Mouse (Mus musculus): ENCODE data around the gene Prtn3. TPM values are rescaled to one million over a fixed set of nuclear protein-coding genes. Genes with fewer than 3 reads are reported as not detected.

The Prtn3 gene
- total RNA-seq, 1 experiment = 1.3 TPM

- in situ Hi-C loops (cut with MboI; ENCODE audit: low sequenced_read_pairs in 2 of 2, unreplicated experiment in 2 of 2) = no loop called here
- H3K9ac ChIP-seq (ENCODE audit: insufficient read depth, low read depth, low read length, poor library complexity, severe bottlenecking) = no peak overlapping the region
- peaks cover 1 to 20% of the 10 kb centered on the region in 2 experiments; a peak in 1 of 4 replicates for H3K4me1 ChIP-seq (ENCODE audit: control insufficient read depth in 2 of 2, insufficient read depth in 2 of 2, low read length in 2 of 2, poor library complexity in 1 of 2)
- H3K4me3 ChIP-seq (ENCODE audit: insufficient read depth in 1 of 2, low read depth in 1 of 2, low read length in 2 of 2, poor library complexity in 1 of 2, severe bottlenecking in 1 of 2) = no peak overlapping the region
- H3K9me3 ChIP-seq (ENCODE audit: control insufficient read depth, insufficient read depth, low read depth, low read length) = no peaks in the 10 kb centered on the region
- DNase-seq (ENCODE audit: low read depth, low spot score) = no peak
- no peak overlapping the region for H3K27ac ChIP-seq (ENCODE audit: insufficient read depth, low read depth, low read length, poor library complexity, severe bottlenecking)
- TF ChIP-seq CHD2 (IDR thresholded peaks at IDR 0.05; ENCODE audit: low read depth, low read length) (no peak), ZC3H11A (IDR thresholded peaks at IDR 0.05; ENCODE audit: borderline replicate concordance, low read depth, low read length) (no peak), ZNF384 (IDR thresholded peaks at IDR 0.05; ENCODE audit: low read depth, low read length) (no peak), MAFK (IDR thresholded peaks at IDR 0.05; ENCODE audit: insufficient read depth, low read depth, low read length) (no peak), HCFC1 (IDR thresholded peaks at IDR 0.05; ENCODE audit: borderline replicate concordance, insufficient read depth, low read length) (no peak)
- H3K36me3 ChIP-seq (ENCODE audit: control insufficient read depth, insufficient read depth, low read length, poor library complexity, severe bottlenecking) = peaks cover 5% of the 10 kb centered on the region; the same call in 1 of the 2 replicates
Observed at GRCm38 (mm10) chr10:79900951-79901410, 26.7 kb downstream of the Prtn3 start.

DNA sequence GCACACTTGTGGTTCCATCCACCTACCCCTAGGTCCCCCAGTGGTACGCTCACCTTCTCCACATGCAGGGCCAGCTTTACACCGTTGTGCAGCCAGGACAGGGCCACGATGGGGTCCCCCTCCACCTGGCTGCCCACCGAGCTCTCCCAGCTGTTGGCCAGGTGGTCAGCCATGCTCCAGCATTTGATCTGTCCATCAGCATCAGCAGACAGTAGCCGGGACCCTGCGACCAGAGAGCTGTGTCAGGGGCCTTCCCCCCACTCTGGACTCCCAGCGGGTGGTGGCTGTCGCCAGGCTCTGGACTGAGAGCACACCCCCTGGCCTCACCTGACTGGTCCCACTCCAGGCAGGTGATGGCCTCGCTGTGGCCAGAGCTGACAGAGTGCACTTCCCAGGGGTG, 32.4 kb downstream of the Prtn3 start:
- in situ Hi-C loops (cut with MboI; ENCODE audit: low sequenced_read_pairs in 2 of 2, unreplicated experiment in 2 of 2) = no loop called here
- Histone ChIP-seq H3K27ac (ENCODE audit: insufficient read depth, low read depth, low read length, poor library complexity, severe bottlenecking) (no peak overlapping the region), H3K9ac (ENCODE audit: insufficient read depth, low read depth, low read length, poor library complexity, severe bottlenecking) (no peak overlapping the region), H3K9me3 (ENCODE audit: control insufficient read depth, insufficient read depth, low read depth, low read length) (no peaks in the 10 kb centered on the region), H3K4me3 (ENCODE audit: insufficient read depth in 1 of 2, low read depth in 1 of 2, low read length in 2 of 2, poor library complexity in 1 of 2, severe bottlenecking in 1 of 2) (no peak overlapping the region), H3K36me3 (ENCODE audit: control insufficient read depth, insufficient read depth, low read length, poor library complexity, severe bottlenecking) (peaks cover 5% of the 10 kb centered on the region; the same call in 1 of the 2 replicates), H3K4me1 (ENCODE audit: control insufficient read depth in 2 of 2, insufficient read depth in 2 of 2, low read length in 2 of 2, poor library complexity in 1 of 2) (peaks cover 0 to 10% of the 10 kb centered on the region in 2 experiments; a peak in 1 of 4 replicates)
- TF ChIP-seq ZC3H11A (IDR thresholded peaks at IDR 0.05; ENCODE audit: borderline replicate concordance, low read depth, low read length) = no peak
- no peak for TF ChIP-seq HCFC1 (IDR thresholded peaks at IDR 0.05; ENCODE audit: borderline replicate concordance, insufficient read depth, low read length)
- TF ChIP-seq CHD2 (IDR thresholded peaks at IDR 0.05; ENCODE audit: low read depth, low read length) = no peak
- no peak for TF ChIP-seq ZNF384 (IDR thresholded peaks at IDR 0.05; ENCODE audit: low read depth, low read length)
- no peak for TF ChIP-seq MAFK (IDR thresholded peaks at IDR 0.05; ENCODE audit: insufficient read depth, low read depth, low read length)
- DNase-seq (ENCODE audit: low read depth, low spot score) = no peak

DNA sequence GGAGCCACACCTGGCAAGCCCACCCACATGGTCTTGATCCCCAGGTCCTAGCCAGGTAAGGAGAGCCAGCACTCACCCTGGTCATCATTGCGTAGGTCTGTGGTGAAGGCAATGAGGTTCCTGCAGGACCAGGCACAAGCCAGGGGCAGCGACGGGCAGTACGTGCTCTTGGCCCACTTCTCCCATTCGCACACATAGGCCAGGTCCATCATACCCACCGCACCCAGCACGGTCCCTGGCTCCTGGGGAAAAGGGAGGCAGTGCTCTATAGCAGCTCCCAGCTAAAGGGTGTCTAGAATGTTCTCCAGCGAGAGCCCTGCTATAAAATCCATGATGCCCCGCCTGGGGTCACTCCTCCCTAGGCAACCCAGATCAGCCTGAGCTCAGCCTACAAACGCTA, 33.1 kb downstream of the Prtn3 start:
- TF ChIP-seq HCFC1 (IDR thresholded peaks at IDR 0.05; ENCODE audit: borderline replicate concordance, insufficient read depth, low read length) (no peak), MAFK (IDR thresholded peaks at IDR 0.05; ENCODE audit: insufficient read depth, low read depth, low read length) (no peak), ZNF384 (IDR thresholded peaks at IDR 0.05; ENCODE audit: low read depth, low read length) (no peak), CHD2 (IDR thresholded peaks at IDR 0.05; ENCODE audit: low read depth, low read length) (no peak), ZC3H11A (IDR thresholded peaks at IDR 0.05; ENCODE audit: borderline replicate concordance, low read depth, low read length) (no peak)
- no peak for DNase-seq (ENCODE audit: low read depth, low spot score)
- no peaks in the 10 kb centered on the region for H3K9me3 ChIP-seq (ENCODE audit: control insufficient read depth, insufficient read depth, low read depth, low read length)
- peaks cover 5% of the 10 kb centered on the region; the same call in 1 of the 2 replicates for H3K36me3 ChIP-seq (ENCODE audit: control insufficient read depth, insufficient read depth, low read length, poor library complexity, severe bottlenecking)
- no peak overlapping the region for H3K4me3 ChIP-seq (ENCODE audit: insufficient read depth in 1 of 2, low read depth in 1 of 2, low read length in 2 of 2, poor library complexity in 1 of 2, severe bottlenecking in 1 of 2)
- H3K4me1 ChIP-seq (ENCODE audit: control insufficient read depth in 2 of 2, insufficient read depth in 2 of 2, low read length in 2 of 2, poor library complexity in 1 of 2) = peaks cover 0 to 13% of the 10 kb centered on the region in 2 experiments; a peak in 1 of 4 replicates
- H3K27ac ChIP-seq (ENCODE audit: insufficient read depth, low read depth, low read length, poor library complexity, severe bottlenecking) = no peak overlapping the region
- no peak overlapping the region for H3K9ac ChIP-seq (ENCODE audit: insufficient read depth, low read depth, low read length, poor library complexity, severe bottlenecking)
- in situ Hi-C loops (cut with MboI; ENCODE audit: low sequenced_read_pairs in 2 of 2, unreplicated experiment in 2 of 2) = no loop called here

- Histone ChIP-seq H3K4me3 (ENCODE audit: insufficient read depth in 1 of 2, low read depth in 1 of 2, low read length in 2 of 2, poor library complexity in 1 of 2, severe bottlenecking in 1 of 2) (peak within 1 kb of the TSS; percentile 99 to 100), H3K27ac (ENCODE audit: insufficient read depth, low read depth, low read length, poor library complexity, severe bottlenecking) (peak within 1 kb of the TSS; percentile 99), H3K36me3 (ENCODE audit: control insufficient read depth, insufficient read depth, low read length, poor library complexity, severe bottlenecking) (peaks cover 5% of the 10 kb centered on the region; the same call in 1 of the 2 replicates), H3K9me3 (ENCODE audit: control insufficient read depth, insufficient read depth, low read depth, low read length) (no peaks in the 10 kb centered on the region), H3K9ac (ENCODE audit: insufficient read depth, low read depth, low read length, poor library complexity, severe bottlenecking) (peak within 1 kb of the TSS; percentile 100), H3K4me1 (ENCODE audit: control insufficient read depth in 2 of 2, insufficient read depth in 2 of 2, low read length in 2 of 2, poor library complexity in 1 of 2) (peaks cover 0 to 8% of the 10 kb centered on the region in 2 experiments; a peak in 1 of 4 replicates)
- DNase-seq (ENCODE audit: low read depth, low spot score) = peak; percentile 97
- TF ChIP-seq MAFK (IDR thresholded peaks at IDR 0.05; ENCODE audit: insufficient read depth, low read depth, low read length) = no peak
- peak; percentile 67; the same call in 1 of the 2 replicates for TF ChIP-seq HCFC1 (IDR thresholded peaks at IDR 0.05; ENCODE audit: borderline replicate concordance, insufficient read depth, low read length)
- in situ Hi-C loops (cut with MboI; ENCODE audit: low sequenced_read_pairs in 2 of 2, unreplicated experiment in 2 of 2) = no loop called here
Observed at GRCm38 (mm10) chr10:79908167-79909091, 34.2 kb downstream of the Prtn3 start, which contains the start of gene Med16. Med16 (minus strand) TSS chr10:79908923.

All from ES-E14 (cell line).